Mouse (Mus musculus): ENCODE results near the gene Gm43191.

The Gm43191 gene

GRCm38 (mm10) chr3:116631459-116631858 lies 49.6 kb downstream of the Gm43191 start:
- DNase-seq (ENCODE audit: inconsistent ontology term): no peak

GRCm38 (mm10) chr3:116622641-116623040 lies 58.4 kb downstream of the Gm43191 start:
- DNase-seq (ENCODE audit: inconsistent ontology term): no peak

- DNase-seq (ENCODE audit: inconsistent ontology term): no peak
These were observed 60.3 kb downstream of the Gm43191 start for GRCm38 (mm10) chr3:116620636-116621370.

GRCm38 (mm10) chr3:116618855-116619254 lies 62.2 kb downstream of the Gm43191 start:
- DNase-seq (ENCODE audit: inconsistent ontology term): no peak

- no peak for DNase-seq (ENCODE audit: inconsistent ontology term)
These were observed 65.6 kb downstream of the Gm43191 start for GRCm38 (mm10) chr3:116615318-116616068.

GRCm38 (mm10) chr3:116614295-116614892 lies 66.7 kb downstream of the Gm43191 start, which contains the start of gene Trmt13:
Gene Trmt13, minus strand, starts transcription at chr3:116614587.
- DNase-seq (ENCODE audit: inconsistent ontology term): no peak

GRCm38 (mm10) chr3:116604570-116604969 lies 76.5 kb downstream of the Gm43191 start:
- DNase-seq (ENCODE audit: inconsistent ontology term): no peak

GRCm38 (mm10) chr3:116601781-116602180 lies 79.3 kb downstream of the Gm43191 start:
- no peak for DNase-seq (ENCODE audit: inconsistent ontology term)

GRCm38 (mm10) chr3:116601005-116601404 lies 80.1 kb downstream of the Gm43191 start:
- DNase-seq (ENCODE audit: inconsistent ontology term): no peak

GRCm38 (mm10) chr3:116599705-116600104 lies 81.4 kb downstream of the Gm43191 start:
- no peak for DNase-seq (ENCODE audit: inconsistent ontology term)

- peak; percentile 6 for DNase-seq (ENCODE audit: inconsistent ontology term)
These were observed 85.5 kb downstream of the Gm43191 start for GRCm38 (mm10) chr3:116595603-116595991.

GRCm38 (mm10) chr3:116594728-116595602 lies 86.1 kb downstream of the Gm43191 start, which contains the start of gene Sass6:
Gene Sass6, plus strand, starts transcription at chr3:116594982.
- peak; percentile 98 for DNase-seq (ENCODE audit: inconsistent ontology term)

GRCm38 (mm10) chr3:116594076-116594727 lies 86.9 kb downstream of the Gm43191 start:
- no peak for DNase-seq (ENCODE audit: inconsistent ontology term)

Measured in Muller cell, postnatal 12 days (primary cell).